Mouse (Mus musculus): ENCODE measurements around the gene Ttc41. TPM values are rescaled to one million over a fixed set of nuclear protein-coding genes. Genes with fewer than 3 reads are reported as not detected.

Ttc41 gene
- polyA plus RNA-seq, 1 experiment from 2014 or later: 0.67 TPM

GRCm38 (mm10) chr10:86769797-86770196 lies 64.2 kb downstream of the Ttc41 start:
- Histone ChIP-seq H3K4me3 (ENCODE audit: low read depth, low read length) (no peak overlapping the region), H3K9ac (replicated peaks; ENCODE audit: low read depth) (no peak overlapping the region), H3K36me3 (ENCODE audit: insufficient read depth, low read length) (no peaks in the 10 kb centered on the region), H3K9me3 (ENCODE audit: low read length) (no peaks in the 10 kb centered on the region), H3K27me3 (replicated peaks; ENCODE audit: insufficient read depth, low read length) (no peaks in the 10 kb centered on the region), H3K4me1 (ENCODE audit: insufficient read depth, low read depth, low read length) (no peaks in the 10 kb centered on the region), H3K27ac (ENCODE audit: low read length) (no peak overlapping the region), H3K4me2 (replicated peaks; ENCODE audit: low read depth, low read length) (no peak overlapping the region)
- 20% methylated on average over 4 of the region's 4 CpGs for WGBS
- no peak for ATAC-seq
- no peak for TF ChIP-seq CTCF (IDR thresholded peaks at IDR 0.05)
- TF ChIP-seq EP300 (IDR thresholded peaks at IDR 0.05): no peak
- peak; percentile 41 for DNase-seq (ENCODE audit: low spot score)

- Histone ChIP-seq H3K4me3 (ENCODE audit: low read depth, low read length) (no peak overlapping the region), H3K36me3 (ENCODE audit: insufficient read depth, low read length) (no peaks in the 10 kb centered on the region), H3K4me2 (replicated peaks; ENCODE audit: low read depth, low read length) (no peak overlapping the region), H3K4me1 (ENCODE audit: insufficient read depth, low read depth, low read length) (no peaks in the 10 kb centered on the region), H3K9ac (replicated peaks; ENCODE audit: low read depth) (no peak overlapping the region), H3K27me3 (replicated peaks; ENCODE audit: insufficient read depth, low read length) (no peaks in the 10 kb centered on the region), H3K27ac (ENCODE audit: low read length) (no peak overlapping the region), H3K9me3 (ENCODE audit: low read length) (no peaks in the 10 kb centered on the region)
- no peak for DNase-seq (ENCODE audit: low spot score)
- no peak for TF ChIP-seq EP300 (IDR thresholded peaks at IDR 0.05)
- TF ChIP-seq CTCF (IDR thresholded peaks at IDR 0.05): no peak
- no peak for ATAC-seq
- WGBS: 82% methylated on average over 5 of the region's 5 CpGs
Measured at GRCm38 (mm10) chr10:86771701-86772100, 66.1 kb downstream of the Ttc41 start.

- DNase-seq (ENCODE audit: low spot score) (peak; percentile 23), ATAC-seq (peak; percentile 53)
Measured at GRCm38 (mm10) chr10:86772231-86772631, 66.6 kb downstream of the Ttc41 start.

DNA sequence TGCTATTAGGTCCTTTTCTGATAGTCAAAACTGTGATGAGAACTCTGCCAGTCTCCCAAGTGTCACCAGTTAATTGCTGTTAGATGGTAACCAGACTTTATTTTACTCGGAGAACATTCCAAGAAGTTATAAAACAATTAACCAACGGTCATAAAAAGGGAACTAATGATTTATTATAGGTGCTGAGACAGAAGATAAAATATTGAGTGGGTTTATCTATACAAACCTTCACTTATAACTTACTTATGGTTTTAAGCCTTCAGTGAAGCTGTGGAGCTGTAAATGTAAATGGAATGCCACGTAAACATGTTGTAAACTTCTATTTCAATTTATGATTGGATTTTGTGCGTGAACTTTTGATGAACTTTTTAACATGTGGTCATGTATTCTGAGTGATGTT lies 67.7 kb downstream of the Ttc41 start:
- 53% methylated on average over 4 of the region's 4 CpGs for WGBS
- no peaks in the 10 kb centered on the region for H3K27me3 ChIP-seq (replicated peaks; ENCODE audit: insufficient read depth, low read length)
- no peak overlapping the region for H3K9ac ChIP-seq (replicated peaks; ENCODE audit: low read depth)
- H3K9me3 ChIP-seq (ENCODE audit: low read length): no peaks in the 10 kb centered on the region
- H3K27ac ChIP-seq (ENCODE audit: low read length): no peak overlapping the region
- H3K36me3 ChIP-seq (ENCODE audit: insufficient read depth, low read length): no peaks in the 10 kb centered on the region
- no peak for ATAC-seq
- H3K4me1 ChIP-seq (ENCODE audit: insufficient read depth, low read depth, low read length): no peaks in the 10 kb centered on the region
- no peak overlapping the region for H3K4me2 ChIP-seq (replicated peaks; ENCODE audit: low read depth, low read length)
- no peak for DNase-seq (ENCODE audit: low spot score)
- no peak overlapping the region for H3K4me3 ChIP-seq (ENCODE audit: low read depth, low read length)
- no peak for TF ChIP-seq CTCF (IDR thresholded peaks at IDR 0.05)
- TF ChIP-seq EP300 (IDR thresholded peaks at IDR 0.05): no peak

More at GRCm38 (mm10) chr10:86772231-86772631, 66.6 kb downstream of the Ttc41 start:
- TF ChIP-seq EP300 (IDR thresholded peaks at IDR 0.05) (no peak), CTCF (IDR thresholded peaks at IDR 0.05) (no peak)
- Histone ChIP-seq H3K36me3 (ENCODE audit: insufficient read depth, low read length) (no peaks in the 10 kb centered on the region), H3K27ac (ENCODE audit: low read length) (no peak overlapping the region), H3K4me1 (ENCODE audit: insufficient read depth, low read depth, low read length) (no peaks in the 10 kb centered on the region), H3K4me2 (replicated peaks; ENCODE audit: low read depth, low read length) (no peak overlapping the region), H3K27me3 (replicated peaks; ENCODE audit: insufficient read depth, low read length) (no peaks in the 10 kb centered on the region), H3K4me3 (ENCODE audit: low read depth, low read length) (no peak overlapping the region), H3K9ac (replicated peaks; ENCODE audit: low read depth) (no peak overlapping the region), H3K9me3 (ENCODE audit: low read length) (no peaks in the 10 kb centered on the region)
- 50% methylated on average over 6 of the region's 6 CpGs for WGBS

DNA sequence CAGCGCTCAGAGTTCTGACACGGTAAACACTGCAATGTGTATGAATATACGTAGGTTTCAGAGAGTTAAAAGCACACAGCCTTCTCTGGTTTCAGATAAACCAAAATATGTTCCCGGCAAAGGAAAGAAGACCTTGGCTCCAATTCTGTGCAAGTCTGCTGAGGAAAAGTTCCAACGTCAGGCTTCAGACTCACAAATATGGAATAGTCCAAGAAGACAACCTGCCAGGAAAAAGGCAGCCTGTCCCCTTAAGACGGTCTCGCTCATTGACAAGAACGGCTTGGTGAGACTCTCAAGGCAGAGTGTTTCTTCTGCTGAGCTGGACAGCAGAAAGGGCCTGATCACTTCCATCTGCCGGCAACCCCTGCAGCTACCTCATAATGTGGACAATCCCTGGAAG lies 70.7 kb downstream of the Ttc41 start:
- ATAC-seq (no peak), DNase-seq (ENCODE audit: low spot score) (no peak)
- no peaks in the 10 kb centered on the region for H3K9me3 ChIP-seq (ENCODE audit: low read length)
- H3K27me3 ChIP-seq (replicated peaks; ENCODE audit: insufficient read depth, low read length): no peaks in the 10 kb centered on the region
- no peak for TF ChIP-seq EP300 (IDR thresholded peaks at IDR 0.05)
- no peak for TF ChIP-seq CTCF (IDR thresholded peaks at IDR 0.05)
- no peak overlapping the region for H3K4me3 ChIP-seq (ENCODE audit: low read depth, low read length)
- no peak overlapping the region for H3K27ac ChIP-seq (ENCODE audit: low read length)
- 70% methylated on average over 9 of the region's 9 CpGs for WGBS
- H3K4me2 ChIP-seq (replicated peaks; ENCODE audit: low read depth, low read length): no peak overlapping the region
- no peak overlapping the region for H3K9ac ChIP-seq (replicated peaks; ENCODE audit: low read depth)
- no peaks in the 10 kb centered on the region for H3K4me1 ChIP-seq (ENCODE audit: insufficient read depth, low read depth, low read length)
- H3K36me3 ChIP-seq (ENCODE audit: insufficient read depth, low read length): no peaks in the 10 kb centered on the region

- DNase-seq (ENCODE audit: low spot score): peak; percentile 16
- Histone ChIP-seq H3K36me3 (ENCODE audit: insufficient read depth, low read length) (no peaks in the 10 kb centered on the region), H3K27ac (ENCODE audit: low read length) (peak overlapping the region; percentile 83), H3K4me2 (replicated peaks; ENCODE audit: low read depth, low read length) (peak overlapping the region; percentile 97), H3K9ac (replicated peaks; ENCODE audit: low read depth) (peak overlapping the region; percentile 37; the same call in 1 of the 2 replicates), H3K4me1 (ENCODE audit: insufficient read depth, low read depth, low read length) (0 out of 2 replicates have a peak, but pooled peaks cover 4% of the 10 kb centered on the region), H3K9me3 (ENCODE audit: low read length) (no peaks in the 10 kb centered on the region), H3K4me3 (ENCODE audit: low read depth, low read length) (peak overlapping the region; percentile 76), H3K27me3 (replicated peaks; ENCODE audit: insufficient read depth, low read length) (no peaks in the 10 kb centered on the region)
- 48% methylated on average over 19 of the region's 19 CpGs for WGBS
- no peak for TF ChIP-seq EP300 (IDR thresholded peaks at IDR 0.05)
- no peak for TF ChIP-seq CTCF (IDR thresholded peaks at IDR 0.05)
- ATAC-seq: no peak; the same call in 1 of the 2 replicates
Measured at GRCm38 (mm10) chr10:86777614-86778319, 72.2 kb downstream of the Ttc41 start.

All from lung, postnatal 0 days (tissue).